Mouse (Mus musculus): ENCODE data around the gene Ltbp4. TPM values are rescaled to one million over a fixed set of nuclear protein-coding genes. Genes with fewer than 3 reads are reported as not detected.

Gene Ltbp4
- polyA plus RNA-seq, 1 experiment from 2014 or later: 5.8 TPM

GRCm38 (mm10) chr7:27311651-27312284 is 25.7 kb downstream of the Ltbp4 start:
- ATAC-seq (ENCODE audit: low FRiP score) (no peak), DNase-seq (ENCODE audit: low spot score, missing footprints) (peak; percentile 68)
- no peak overlapping the region for H3K9ac ChIP-seq (ENCODE audit: low read length)
- H3K4me1 ChIP-seq (ENCODE audit: control insufficient read depth, insufficient read depth, low read length): peaks cover 8% of the 10 kb centered on the region
- H3K9me3 ChIP-seq (ENCODE audit: control insufficient read depth, low read length): peaks cover 3% of the 10 kb centered on the region; the same call in 1 of the 2 replicates
- H3K27me3 ChIP-seq (ENCODE audit: control insufficient read depth, insufficient read depth, low read length): peaks cover 13% of the 10 kb centered on the region
- no peak overlapping the region for H3K27ac ChIP-seq (ENCODE audit: low read depth, low read length)
- H3K4me2 ChIP-seq: no peak overlapping the region
- H3K36me3 ChIP-seq (ENCODE audit: control insufficient read depth, insufficient read depth, low read length): no peaks in the 10 kb centered on the region
- 91% methylated on average over 12 of the region's 12 CpGs for WGBS
- no peak overlapping the region for H3K4me3 ChIP-seq (ENCODE audit: low read depth, low read length)

DNA sequence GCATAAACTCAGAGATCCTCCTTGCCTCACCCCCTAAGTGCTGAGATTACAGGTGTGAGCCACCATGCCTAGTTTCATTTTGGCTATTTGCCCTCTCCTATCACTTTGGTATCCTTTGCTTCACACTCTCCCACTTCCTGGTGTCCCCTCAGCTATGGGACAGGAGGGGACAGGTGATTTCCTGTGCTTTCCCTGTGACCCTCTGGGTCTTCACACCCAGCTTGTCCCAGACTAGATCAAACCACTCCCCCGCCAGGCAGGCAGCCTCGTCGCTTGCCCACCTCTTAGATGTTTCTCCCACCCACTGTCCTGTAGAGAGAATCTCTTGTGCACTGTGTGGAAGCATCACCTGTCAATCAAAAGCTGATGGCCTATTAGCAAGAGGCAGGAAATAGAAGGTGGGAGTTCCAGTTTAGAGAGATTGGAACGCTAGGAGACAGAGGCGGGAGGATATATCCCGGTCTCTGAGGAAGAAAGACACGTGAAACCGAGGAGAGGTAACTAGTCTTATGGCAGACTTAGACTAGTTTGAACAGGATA is 26.4 kb downstream of the Ltbp4 start:
- 49% methylated on average over 8 of the region's 8 CpGs for WGBS
- Histone ChIP-seq H3K9ac (ENCODE audit: low read length) (no peak overlapping the region), H3K4me2 (no peak overlapping the region), H3K27me3 (ENCODE audit: control insufficient read depth, insufficient read depth, low read length) (peaks cover 13% of the 10 kb centered on the region), H3K4me3 (ENCODE audit: low read depth, low read length) (no peak overlapping the region), H3K9me3 (ENCODE audit: control insufficient read depth, low read length) (peaks cover 3% of the 10 kb centered on the region; the same call in 1 of the 2 replicates), H3K4me1 (ENCODE audit: control insufficient read depth, insufficient read depth, low read length) (peaks cover 8% of the 10 kb centered on the region), H3K36me3 (ENCODE audit: control insufficient read depth, insufficient read depth, low read length) (no peaks in the 10 kb centered on the region), H3K27ac (ENCODE audit: low read depth, low read length) (no peak overlapping the region)
- no peak for ATAC-seq (ENCODE audit: low FRiP score)
- peak; percentile 78 for DNase-seq (ENCODE audit: low spot score, missing footprints)

- H3K9ac ChIP-seq (ENCODE audit: low read length): peak overlapping the region; percentile 20; the same call in 1 of the 2 replicates
- peak overlapping the region; percentile 22 for H3K4me3 ChIP-seq (ENCODE audit: low read depth, low read length)
- peak; percentile 89 for DNase-seq (ENCODE audit: low spot score, missing footprints)
- peak overlapping the region; percentile 49 for H3K4me2 ChIP-seq
- WGBS: 6% methylated on average over 17 of the region's 17 CpGs
- H3K27me3 ChIP-seq (ENCODE audit: control insufficient read depth, insufficient read depth, low read length): peaks cover 13% of the 10 kb centered on the region
- H3K4me1 ChIP-seq (ENCODE audit: control insufficient read depth, insufficient read depth, low read length): peaks cover 8% of the 10 kb centered on the region
- no peak overlapping the region for H3K27ac ChIP-seq (ENCODE audit: low read depth, low read length)
- H3K9me3 ChIP-seq (ENCODE audit: control insufficient read depth, low read length): peaks cover 3% of the 10 kb centered on the region; the same call in 1 of the 2 replicates
- no peaks in the 10 kb centered on the region for H3K36me3 ChIP-seq (ENCODE audit: control insufficient read depth, insufficient read depth, low read length)
- peak; percentile 20; the same call in 1 of the 2 replicates for ATAC-seq (ENCODE audit: low FRiP score)
Measured at GRCm38 (mm10) chr7:27310306-27310705, 27.2 kb downstream of the Ltbp4 start.

DNA sequence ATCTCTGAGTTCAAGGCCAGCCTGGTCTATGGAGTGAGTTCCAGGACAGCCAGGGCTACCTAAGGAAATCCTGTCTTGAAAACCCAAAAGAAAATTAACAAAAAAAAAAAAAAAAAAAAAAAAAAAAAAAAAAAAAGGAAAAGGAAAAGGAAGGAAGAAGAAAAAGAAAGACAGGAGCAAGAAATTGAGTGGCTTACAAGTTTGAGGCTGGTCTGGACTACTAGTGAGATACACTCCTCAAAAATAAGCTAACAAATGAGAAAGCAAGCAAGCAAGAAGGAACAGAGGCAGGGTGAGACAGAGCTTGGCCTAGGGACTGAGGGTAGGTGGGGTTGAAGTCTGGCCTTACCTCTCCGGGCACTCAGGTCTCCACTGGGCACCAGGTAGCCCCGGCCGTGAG is 27.7 kb downstream of the Ltbp4 start:
- peaks cover 8% of the 10 kb centered on the region for H3K4me1 ChIP-seq (ENCODE audit: control insufficient read depth, insufficient read depth, low read length)
- DNase-seq (ENCODE audit: low spot score, missing footprints) (no peak), ATAC-seq (ENCODE audit: low FRiP score) (peak; percentile 2; the same call in 1 of the 2 replicates)
- H3K4me2 ChIP-seq: no peak overlapping the region
- 46% methylated on average over 3 of the region's 3 CpGs for WGBS
- H3K4me3 ChIP-seq (ENCODE audit: low read depth, low read length): no peak overlapping the region
- no peak overlapping the region for H3K9ac ChIP-seq (ENCODE audit: low read length)
- peaks cover 13% of the 10 kb centered on the region for H3K27me3 ChIP-seq (ENCODE audit: control insufficient read depth, insufficient read depth, low read length)
- H3K9me3 ChIP-seq (ENCODE audit: control insufficient read depth, low read length): peaks cover 3% of the 10 kb centered on the region; the same call in 1 of the 2 replicates
- H3K36me3 ChIP-seq (ENCODE audit: control insufficient read depth, insufficient read depth, low read length): no peaks in the 10 kb centered on the region
- H3K27ac ChIP-seq (ENCODE audit: low read depth, low read length): no peak overlapping the region

GRCm38 (mm10) chr7:27308821-27309549 is 28.5 kb downstream of the Ltbp4 start:
- Histone ChIP-seq H3K27ac (ENCODE audit: low read depth, low read length) (no peak overlapping the region), H3K9ac (ENCODE audit: low read length) (no peak overlapping the region), H3K9me3 (ENCODE audit: control insufficient read depth, low read length) (peaks cover 3% of the 10 kb centered on the region; the same call in 1 of the 2 replicates), H3K27me3 (ENCODE audit: control insufficient read depth, insufficient read depth, low read length) (peaks cover 13% of the 10 kb centered on the region), H3K36me3 (ENCODE audit: control insufficient read depth, insufficient read depth, low read length) (no peaks in the 10 kb centered on the region), H3K4me3 (ENCODE audit: low read depth, low read length) (no peak overlapping the region), H3K4me2 (peak overlapping the region; percentile 40), H3K4me1 (ENCODE audit: control insufficient read depth, insufficient read depth, low read length) (peaks cover 8% of the 10 kb centered on the region)
- 10% methylated on average over 28 of the region's 28 CpGs for WGBS
- DNase-seq (ENCODE audit: low spot score, missing footprints): peak; percentile 90
- peak; percentile 28 for ATAC-seq (ENCODE audit: low FRiP score)

- no peak for ATAC-seq (ENCODE audit: low FRiP score)
- H3K4me3 ChIP-seq (ENCODE audit: low read depth, low read length): no peak overlapping the region
- no peaks in the 10 kb centered on the region for H3K36me3 ChIP-seq (ENCODE audit: control insufficient read depth, insufficient read depth, low read length)
- H3K4me2 ChIP-seq: no peak overlapping the region
- peaks cover 13% of the 10 kb centered on the region for H3K27me3 ChIP-seq (ENCODE audit: control insufficient read depth, insufficient read depth, low read length)
- no peak overlapping the region for H3K9ac ChIP-seq (ENCODE audit: low read length)
- H3K9me3 ChIP-seq (ENCODE audit: control insufficient read depth, low read length): no peaks in the 10 kb centered on the region
- 52% methylated on average over 9 of the region's 9 CpGs for WGBS
- DNase-seq (ENCODE audit: low spot score, missing footprints): no peak
- H3K27ac ChIP-seq (ENCODE audit: low read depth, low read length): no peak overlapping the region
- peaks cover 8% of the 10 kb centered on the region for H3K4me1 ChIP-seq (ENCODE audit: control insufficient read depth, insufficient read depth, low read length)
Measured at GRCm38 (mm10) chr7:27307551-27307950, 29.9 kb downstream of the Ltbp4 start.

- WGBS: 74% methylated on average over 24 of the region's 24 CpGs
- DNase-seq (ENCODE audit: low spot score, missing footprints): peak; percentile 90
Measured at GRCm38 (mm10) chr7:27306161-27307160, 31.0 kb downstream of the Ltbp4 start.

DNA sequence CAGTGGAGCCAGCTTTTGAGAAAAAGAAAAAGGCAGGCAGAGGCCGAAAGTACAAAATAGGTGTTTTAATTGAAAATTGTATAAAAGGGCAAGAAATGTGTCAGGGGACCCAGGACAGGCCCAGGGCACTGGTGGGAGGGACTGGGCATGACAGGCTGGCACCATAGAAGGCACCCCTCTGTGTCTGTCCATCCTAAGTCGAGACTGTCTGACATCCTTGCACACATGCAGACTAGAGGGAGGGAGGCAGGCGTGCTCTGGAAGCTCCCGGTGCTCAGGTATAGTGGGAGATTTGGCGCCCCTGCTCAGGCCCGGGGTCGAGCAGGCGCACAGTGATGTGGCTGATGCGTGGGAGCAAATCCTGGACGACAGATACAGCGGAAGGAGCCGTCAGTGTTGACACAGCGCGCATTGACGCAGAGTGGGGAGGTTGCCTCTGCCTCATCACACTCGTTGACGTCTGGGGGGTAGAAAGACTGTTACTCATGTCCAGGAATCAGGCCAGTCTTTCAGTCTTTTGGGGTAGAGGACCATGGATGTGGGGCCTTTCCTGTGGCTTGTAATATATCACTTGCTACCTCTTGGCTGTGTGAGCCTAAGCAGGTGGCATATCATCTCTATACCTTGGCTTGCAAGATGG is 32.3 kb downstream of the Ltbp4 start:
- 87% methylated on average over 17 of the region's 17 CpGs for WGBS
- no peak for ATAC-seq (ENCODE audit: low FRiP score)
- H3K27ac ChIP-seq (ENCODE audit: low read depth, low read length): no peak overlapping the region

More at GRCm38 (mm10) chr7:27306161-27307160, 31.0 kb downstream of the Ltbp4 start:
- no peak overlapping the region for H3K4me2 ChIP-seq
- H3K9me3 ChIP-seq (ENCODE audit: control insufficient read depth, low read length): no peaks in the 10 kb centered on the region
- H3K4me1 ChIP-seq (ENCODE audit: control insufficient read depth, insufficient read depth, low read length): peaks cover 8% of the 10 kb centered on the region
- no peak for ATAC-seq (ENCODE audit: low FRiP score)
- no peak overlapping the region for H3K9ac ChIP-seq (ENCODE audit: low read length)
- no peaks in the 10 kb centered on the region for H3K36me3 ChIP-seq (ENCODE audit: control insufficient read depth, insufficient read depth, low read length)
- peaks cover 13% of the 10 kb centered on the region for H3K27me3 ChIP-seq (ENCODE audit: control insufficient read depth, insufficient read depth, low read length)
- H3K27ac ChIP-seq (ENCODE audit: low read depth, low read length): no peak overlapping the region
- H3K4me3 ChIP-seq (ENCODE audit: low read depth, low read length): no peak overlapping the region

More for the DNA sequence above, 32.3 kb downstream of the Ltbp4 start:
- no peak for DNase-seq (ENCODE audit: low spot score, missing footprints)
- Histone ChIP-seq H3K4me2 (no peak overlapping the region), H3K36me3 (ENCODE audit: control insufficient read depth, insufficient read depth, low read length) (no peaks in the 10 kb centered on the region), H3K4me1 (ENCODE audit: control insufficient read depth, insufficient read depth, low read length) (peaks cover 4% of the 10 kb centered on the region), H3K9ac (ENCODE audit: low read length) (no peak overlapping the region), H3K9me3 (ENCODE audit: control insufficient read depth, low read length) (no peaks in the 10 kb centered on the region), H3K4me3 (ENCODE audit: low read depth, low read length) (no peak overlapping the region), H3K27me3 (ENCODE audit: control insufficient read depth, insufficient read depth, low read length) (peaks cover 10% of the 10 kb centered on the region)

Data from midbrain, embryonic 11.5 days (tissue).